Mouse (Mus musculus) heart, embryonic 15.5 days (tissue): Measurements from ENCODE around the gene Kcne4. TPM values are rescaled to one million over a fixed set of nuclear protein-coding genes. Genes with fewer than 3 reads are reported as not detected.
"Not testable (repeated sequence)": the region's sequence is repeated elsewhere in the genome, so short reads cannot be mapped to it uniquely, and the experiment has no call there.

ENCODE experiments used
- ATAC-seq: fragments of 200-750 bp; cut with Nextera tagmentation; replicated peaks from 2 replicates; pipeline ENCODE4 v1.8.0; 2017; ENCODE audit warnings: low read depth, moderate TSS enrichment; ENCODE audit not compliant: insufficient number of reproducible peaks, insufficient read depth, low FRiP score
- H3K27ac ChIP-seq: fragments of 300-500 bp; sonication (generic); 2 replicates; pipeline ENCODE4 v1.5.1; 2015; ENCODE audit warnings: mild to moderate bottlenecking, inconsistent platforms
- H3K27me3 ChIP-seq: fragments of 300-500 bp; sonication (generic); 2 replicates; pipeline ENCODE4 v1.6.1; 2015; ENCODE audit warnings: inconsistent platforms
- H3K36me3 ChIP-seq: fragments of 300-500 bp; sonication (generic); 2 replicates; pipeline ENCODE4 v1.6.1; 2015; ENCODE audit warnings: mild to moderate bottlenecking, inconsistent platforms
- H3K4me1 ChIP-seq: fragments of 300-500 bp; sonication (generic); replicated peaks from 2 replicates; pipeline ENCODE4 v1.6.1; 2015; ENCODE audit warnings: inconsistent platforms
- H3K4me2 ChIP-seq: fragments of 300-500 bp; sonication (generic); 2 replicates; pipeline ENCODE4 v1.6.1; 2015; ENCODE audit warnings: inconsistent platforms, mild to moderate bottlenecking, moderate library complexity
- H3K4me3 ChIP-seq: fragments of 300-500 bp; sonication (generic); 2 replicates; pipeline ENCODE4 v1.5.1; 2015; ENCODE audit warnings: mild to moderate bottlenecking, inconsistent platforms
- H3K9ac ChIP-seq: fragments of 300-500 bp; sonication (generic); 2 replicates; pipeline ENCODE4 v1.6.1; 2015; ENCODE audit warnings: mild to moderate bottlenecking, inconsistent platforms
- H3K9me3 ChIP-seq: fragments of 300-500 bp; sonication (generic); replicated peaks from 2 replicates; pipeline ENCODE4 v1.6.1; 2016; ENCODE audit warnings: inconsistent platforms
- WGBS: fragments of 180-500 bp; shearing (Covaris S2); methylation state at CpG from one replicate; pipeline ENCODE4 v1.1.7; 2015; ENCODE audit warnings: mixed read lengths; 5-methylcytosine and 5-hydroxymethylcytosine counted together
- polyA plus RNA-seq: library from polyadenylated mRNA; unstranded; fragments of >200 nt; fragmentation: Nextera tagmentation; extraction: Ambion mirVana; gene quantifications from 2 replicates; pipeline ENCODE4 v1.2.1, GENCODE M21; 2015

Gene Kcne4
- polyA plus RNA-seq: 4.4 and 6.5 TPM in 2 replicates

DNA sequence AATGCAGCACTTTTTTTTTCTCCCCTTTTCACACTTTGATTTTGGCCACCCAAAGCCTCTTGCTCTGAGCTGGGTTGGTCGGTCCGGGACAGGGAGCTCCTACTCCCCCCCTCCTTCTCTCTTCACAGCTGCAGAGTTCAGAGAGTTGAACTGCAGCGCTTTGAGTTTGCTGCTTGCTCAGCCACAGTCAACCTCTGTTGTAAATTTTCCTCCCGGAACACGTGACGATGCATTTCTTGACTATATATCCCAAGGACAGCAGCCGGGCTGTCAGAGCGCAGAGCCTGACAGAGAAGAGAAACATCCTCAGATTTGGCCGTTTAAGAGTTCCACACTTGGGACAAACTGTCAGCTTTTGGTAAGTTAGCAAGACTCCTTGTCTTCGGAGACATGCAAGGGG is at the start of gene Kcne4:
Gene Kcne4 (plus strand): TSS at position 120 of the 400 bp plus-strand sequence.
- H3K9me3 ChIP-seq: no peaks in the 10 kb centered on the region
- 47% methylated on average over 10 of the region's 10 CpGs for WGBS
- H3K27ac ChIP-seq: no peak within 1 kb of the TSS
- peaks cover 35% of the 10 kb centered on the region for H3K4me1 ChIP-seq
- no peak within 1 kb of the TSS for H3K9ac ChIP-seq
- ATAC-seq: no peak
- peak within 1 kb of the TSS; percentile 27 for H3K4me2 ChIP-seq
- H3K27me3 ChIP-seq: no peaks in the 10 kb centered on the region
- no peaks in the 10 kb centered on the region for H3K36me3 ChIP-seq
- peak within 1 kb of the TSS; percentile 17; the same call in 1 of the 2 replicates for H3K4me3 ChIP-seq

GRCm38 (mm10) chr1:78781899-78782298 is 34.7 kb upstream of the Kcne4 start:
- Histone ChIP-seq H3K27me3 (no peaks in the 10 kb centered on the region), H3K4me3 (no peak overlapping the region), H3K27ac (no peak overlapping the region), H3K4me2 (no peak overlapping the region), H3K9ac (no peak overlapping the region), H3K9me3 (no peaks in the 10 kb centered on the region), H3K36me3 (no peaks in the 10 kb centered on the region), H3K4me1 (0 out of 2 replicates have a peak, but pooled peaks cover 5% of the 10 kb centered on the region)
- 0 out of 2 replicates have a peak, but pooled peaks have one; percentile 47 for ATAC-seq
- WGBS: 19% methylated on average over 5 of the region's 5 CpGs

- 86% methylated on average over 9 of the region's 9 CpGs for WGBS
- not testable (repeated sequence) for ATAC-seq
These were observed 31.6 kb upstream of the Kcne4 start for GRCm38 (mm10) chr1:78784936-78785335.

GRCm38 (mm10) chr1:78789744-78790143 is 26.8 kb upstream of the Kcne4 start:
- Histone ChIP-seq H3K9me3 (no peaks in the 10 kb centered on the region), H3K4me1 (no peaks in the 10 kb centered on the region), H3K27me3 (no peaks in the 10 kb centered on the region), H3K27ac (no peak overlapping the region), H3K9ac (no peak overlapping the region), H3K4me2 (no peak overlapping the region), H3K36me3 (no peaks in the 10 kb centered on the region), H3K4me3 (no peak overlapping the region)
- no peak for ATAC-seq
- 48% methylated on average over 1 of the region's 1 CpGs for WGBS

More at GRCm38 (mm10) chr1:78784936-78785335, 31.6 kb upstream of the Kcne4 start:
- H3K4me2 ChIP-seq, H3K27me3 ChIP-seq, H3K36me3 ChIP-seq, H3K27ac ChIP-seq, H3K4me1 ChIP-seq, H3K9ac ChIP-seq, H3K9me3 ChIP-seq, H3K4me3 ChIP-seq: not testable (repeated sequence)

GRCm38 (mm10) chr1:78807428-78807827 is 9.1 kb upstream of the Kcne4 start:
- Histone ChIP-seq H3K27ac (no peak overlapping the region), H3K9me3 (no peaks in the 10 kb centered on the region), H3K4me2 (no peak overlapping the region), H3K4me1 (no peaks in the 10 kb centered on the region; the same call in 1 of the 2 replicates), H3K4me3 (no peak overlapping the region), H3K27me3 (no peaks in the 10 kb centered on the region), H3K9ac (no peak overlapping the region), H3K36me3 (no peaks in the 10 kb centered on the region)
- no peak for ATAC-seq

DNA sequence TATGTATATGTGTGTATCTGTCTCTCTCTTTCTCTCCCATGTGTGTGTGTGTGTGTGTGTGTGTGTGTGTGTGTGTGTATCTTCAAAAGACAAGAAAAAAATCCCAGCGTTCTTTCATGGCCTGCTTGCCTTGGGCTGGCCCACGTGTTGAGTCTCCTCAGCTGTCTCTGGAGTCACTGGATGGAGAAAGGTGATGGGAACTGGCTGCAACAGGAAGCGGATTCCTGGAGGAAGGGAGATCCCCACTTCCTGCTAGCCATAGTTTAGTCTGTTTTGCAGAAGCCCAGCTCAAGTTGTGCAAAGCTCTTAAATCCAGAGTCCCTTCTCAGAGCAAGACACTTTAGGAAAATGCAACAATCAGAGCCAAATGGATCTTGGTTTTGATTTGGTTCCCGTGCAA is 6.7 kb upstream of the Kcne4 start:
- ATAC-seq: no peak
- Histone ChIP-seq H3K4me1 (no peaks in the 10 kb centered on the region; the same call in 1 of the 2 replicates), H3K4me2 (no peak overlapping the region), H3K9me3 (no peaks in the 10 kb centered on the region), H3K36me3 (no peaks in the 10 kb centered on the region), H3K9ac (no peak overlapping the region), H3K4me3 (no peak overlapping the region), H3K27ac (no peak overlapping the region), H3K27me3 (no peaks in the 10 kb centered on the region)
- WGBS: 61% methylated on average over 4 of the region's 4 CpGs

DNA sequence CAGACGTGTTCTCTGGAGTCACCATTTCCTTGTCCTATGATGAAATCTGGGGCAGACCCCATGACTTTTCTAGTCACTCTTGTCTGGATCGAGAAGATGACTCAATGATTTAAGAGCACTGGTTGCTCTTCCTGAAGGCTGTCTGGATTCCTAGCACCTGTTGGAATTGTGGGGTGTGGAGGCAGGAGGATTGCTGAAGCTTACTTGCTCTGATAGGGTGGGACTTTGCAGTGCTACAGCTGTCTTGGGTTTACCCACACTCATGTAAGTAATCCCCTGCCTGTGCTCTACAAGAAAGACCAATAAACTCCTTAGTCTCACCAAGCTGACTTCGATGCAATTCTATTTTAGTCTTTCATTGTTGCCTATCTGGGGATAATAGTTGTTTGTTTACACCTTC is 5.7 kb upstream of the Kcne4 start:
- Histone ChIP-seq H3K4me3 (no peak overlapping the region), H3K9me3 (no peaks in the 10 kb centered on the region), H3K4me2 (no peak overlapping the region), H3K27me3 (no peaks in the 10 kb centered on the region), H3K27ac (no peak overlapping the region), H3K9ac (no peak overlapping the region), H3K36me3 (no peaks in the 10 kb centered on the region), H3K4me1 (no peaks in the 10 kb centered on the region; the same call in 1 of the 2 replicates)
- no peak for ATAC-seq
- WGBS: 79% methylated on average over 3 of the region's 3 CpGs

DNA sequence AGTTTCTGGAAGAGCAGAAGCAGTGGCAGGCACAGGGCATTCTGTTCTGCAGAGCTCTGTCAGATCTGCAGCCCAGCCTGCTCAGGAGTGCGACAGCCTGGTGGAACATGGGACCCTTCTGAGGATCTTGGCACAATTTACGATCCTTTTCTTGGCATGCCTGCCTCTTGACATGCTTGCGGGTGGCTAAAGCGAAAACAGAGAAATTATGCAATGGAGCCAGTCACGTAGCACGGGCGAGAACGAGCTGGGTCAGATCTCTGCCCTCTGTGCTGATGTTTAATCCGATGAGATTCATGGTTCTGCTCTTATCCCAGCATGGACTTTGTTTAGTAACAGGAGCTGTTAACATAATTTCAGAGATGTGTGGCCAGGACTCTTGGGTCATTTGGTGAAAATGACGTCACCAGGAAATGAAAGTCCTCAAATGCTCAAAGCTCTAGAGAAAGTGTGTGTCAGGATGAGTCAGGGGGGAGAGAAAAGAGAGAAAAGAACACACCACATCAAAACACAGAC is 4.5 kb upstream of the Kcne4 start:
- no peak for ATAC-seq
- Histone ChIP-seq H3K9me3 (no peaks in the 10 kb centered on the region), H3K4me1 (no peaks in the 10 kb centered on the region; the same call in 1 of the 2 replicates), H3K4me2 (no peak overlapping the region), H3K27me3 (no peaks in the 10 kb centered on the region), H3K36me3 (no peaks in the 10 kb centered on the region), H3K27ac (no peak overlapping the region), H3K9ac (no peak overlapping the region), H3K4me3 (no peak overlapping the region)
- WGBS: 56% methylated on average over 10 of the region's 10 CpGs

DNA sequence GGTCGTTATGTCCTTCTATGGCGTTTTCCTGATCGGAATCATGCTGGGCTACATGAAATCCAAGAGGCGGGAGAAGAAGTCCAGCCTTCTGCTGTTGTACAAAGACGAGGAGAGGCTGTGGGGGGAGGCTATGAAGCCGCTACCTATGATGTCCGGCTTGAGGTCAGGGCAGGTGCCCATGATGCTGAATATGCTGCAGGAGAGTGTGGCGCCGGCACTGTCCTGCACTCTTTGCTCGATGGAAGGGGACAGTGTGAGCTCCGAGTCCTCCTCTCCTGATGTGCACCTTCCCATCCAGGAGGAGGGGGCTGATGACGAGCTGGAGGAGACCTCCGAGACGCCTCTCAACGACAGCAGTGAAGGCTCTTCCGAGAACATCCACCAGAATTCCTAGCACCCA is 1.2 kb downstream of the Kcne4 start:
- WGBS: 85% methylated on average over 16 of the region's 16 CpGs
- H3K36me3 ChIP-seq: no peaks in the 10 kb centered on the region
- H3K9ac ChIP-seq: no peak overlapping the region
- H3K4me2 ChIP-seq: peak overlapping the region; percentile 27
- H3K4me3 ChIP-seq: peak overlapping the region; percentile 17; the same call in 1 of the 2 replicates
- H3K9me3 ChIP-seq: no peaks in the 10 kb centered on the region
- no peaks in the 10 kb centered on the region for H3K27me3 ChIP-seq
- peaks cover 40% of the 10 kb centered on the region for H3K4me1 ChIP-seq
- no peak overlapping the region for H3K27ac ChIP-seq
- ATAC-seq: no peak

GRCm38 (mm10) chr1:78818630-78819526 is 2.3 kb downstream of the Kcne4 start:
- no peaks in the 10 kb centered on the region for H3K27me3 ChIP-seq
- no peak overlapping the region for H3K9ac ChIP-seq
- H3K4me3 ChIP-seq: no peak overlapping the region
- no peaks in the 10 kb centered on the region for H3K9me3 ChIP-seq
- no peaks in the 10 kb centered on the region for H3K36me3 ChIP-seq
- WGBS: 43% methylated on average over 11 of the region's 11 CpGs
- peak overlapping the region; percentile 16; the same call in 1 of the 2 replicates for H3K4me2 ChIP-seq
- peaks cover 40% of the 10 kb centered on the region for H3K4me1 ChIP-seq
- peak overlapping the region; percentile 85 for H3K27ac ChIP-seq
- ATAC-seq: peak; percentile 44

- H3K36me3 ChIP-seq: no peaks in the 10 kb centered on the region
- no peaks in the 10 kb centered on the region for H3K27me3 ChIP-seq
- H3K4me1 ChIP-seq: peaks cover 40% of the 10 kb centered on the region
- peak; percentile 78 for ATAC-seq
- peak overlapping the region; percentile 16; the same call in 1 of the 2 replicates for H3K4me2 ChIP-seq
- 14% methylated on average over 7 of the region's 7 CpGs for WGBS
- H3K4me3 ChIP-seq: no peak overlapping the region
- H3K27ac ChIP-seq: peak overlapping the region; percentile 85
- H3K9me3 ChIP-seq: no peaks in the 10 kb centered on the region
- H3K9ac ChIP-seq: no peak overlapping the region
These were observed 3.0 kb downstream of the Kcne4 start for GRCm38 (mm10) chr1:78819592-78819991.
